Mouse (Mus musculus) Patski (cell line): ENCODE results near the gene Gm17409. TPM values are rescaled to one million over a fixed set of nuclear protein-coding genes. Genes with fewer than 3 reads are reported as not detected.
A peak's percentile ranks its signal among the peaks of the same experiment; 100 is the strongest.

Source experiments
- ATAC-seq: fragments of 100-300 bp; one replicate; pipeline ENCODE4 v1.8.0; 2021
- CTCF ChIA-PET: fragments of 350-600 bp; sonication (Branson Sonifier 250); formaldehyde crosslinking; loops from one replicate; lab custom pipeline; 2022; ENCODE audit warnings: inconsistent platforms; lab: Charles Lee
- POLR2A ChIA-PET: fragments of 350-600 bp; sonication (Branson Sonifier 250); formaldehyde crosslinking; loops from one replicate; lab custom pipeline; 2022; ENCODE audit warnings: antibody characterized with exemption, inconsistent platforms; lab: Charles Lee
- DNase-seq: peaks from one replicate; pipeline ENCODE4 v3.0.0-alpha.2; 2011; ENCODE audit warnings: low read depth, low spot score
- H3K27me3 ChIP-seq: fragments of 371-371 bp; one replicate; pipeline ENCODE4 v1.5.1; 2021
- CTCF ChIP-seq: fragments of 100-300 bp; IDR thresholded peaks from one replicate; pipeline ENCODE4 v1.5.1; 2021
- in situ Hi-C: fragments of 300-500 bp; cut with MboI; formaldehyde crosslinking; loops from 3 replicates; pipeline ENCODE4 v1.11.1; 2018; ENCODE audit warnings: low pct_unique_long_range_greater_than_20kb, mixed read lengths
- polyA plus RNA-seq: library from polyadenylated mRNA; unstranded; gene quantifications from one replicate; pipeline ENCODE4 v1.2.3, GENCODE M21; 2021

Gm17409 gene
- polyA plus RNA-seq, 1 experiment from 2014 or later = not detected

DNA sequence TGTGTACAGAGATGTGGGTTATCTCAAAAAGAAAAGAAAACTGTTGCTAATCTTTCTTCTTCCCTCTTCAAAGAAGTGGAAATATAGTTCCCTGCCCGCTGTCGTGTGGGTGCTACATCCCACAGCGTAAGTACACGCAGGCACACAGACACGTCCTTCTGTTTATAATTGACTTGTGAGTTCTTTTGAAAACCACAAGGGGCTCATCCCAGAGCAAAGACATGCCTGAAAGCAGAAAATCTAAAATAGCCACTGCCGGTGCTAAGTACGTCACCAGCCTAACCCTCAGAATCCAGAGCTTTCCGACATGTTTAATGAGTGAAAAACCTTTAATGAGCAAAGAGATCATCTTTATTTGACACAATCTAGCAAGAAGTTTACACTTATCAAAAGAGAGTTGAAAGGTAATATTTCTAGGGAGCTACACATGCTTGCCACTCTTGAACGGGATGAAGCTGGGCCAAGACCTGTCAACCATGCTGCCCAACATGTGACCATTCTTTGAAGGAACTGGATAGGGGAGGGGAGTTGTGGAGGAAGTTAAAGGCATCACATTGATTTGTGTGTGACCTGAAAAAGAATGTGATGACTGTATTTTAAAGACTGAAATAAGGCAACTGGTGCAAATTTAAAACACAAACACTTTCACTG lies 11.7 kb downstream of the Gm17409 start:
- in situ Hi-C loops = no loop called here
- no peaks in the 10 kb centered on the region for H3K27me3 ChIP-seq
- no peak for TF ChIP-seq CTCF
- POLR2A ChIA-PET = no interaction called here
- ATAC-seq (no peak), DNase-seq (no peak)
- CTCF ChIA-PET = interaction anchor here (1.0 kb wide), 1 partner anchor 184 kb away, joined by 3 read pairs; no protein-coding TSS in a partner anchor

- H3K27me3 ChIP-seq = no peaks in the 10 kb centered on the region
- no peak for TF ChIP-seq CTCF
- DNase-seq (peak; percentile 65), ATAC-seq (peak; percentile 93)
- CTCF ChIA-PET = no interaction called here
- POLR2A ChIA-PET = interaction anchor here (0.6 kb wide), 1 partner anchor 52 kb away, joined by 4 read pairs; no protein-coding TSS in a partner anchor
- in situ Hi-C loops = no loop called here
Measured at GRCm38 (mm10) chr2:58484284-58484965, 14.5 kb downstream of the Gm17409 start.

DNA sequence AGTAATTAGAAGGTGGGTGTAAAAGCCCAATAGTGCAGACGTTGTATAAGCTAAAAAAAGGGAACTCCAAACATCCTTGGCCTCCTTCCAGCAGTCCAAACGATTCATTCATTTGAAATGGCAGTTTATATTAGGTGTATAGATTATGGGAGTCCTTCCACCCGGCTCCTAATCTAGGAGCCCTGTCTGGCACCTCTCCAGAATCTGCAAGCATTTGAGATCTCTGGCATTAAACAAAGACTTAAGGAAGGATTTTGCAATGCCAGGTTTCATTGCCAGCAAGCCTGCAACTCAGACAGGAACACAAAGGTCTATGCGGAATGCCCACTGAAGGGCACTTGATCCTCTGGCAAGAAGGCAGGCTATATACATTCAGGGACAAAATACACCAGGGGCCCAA lies 15.2 kb downstream of the Gm17409 start:
- in situ Hi-C loops = no loop called here
- DNase-seq (no peak), ATAC-seq (no peak)
- POLR2A ChIA-PET = interaction anchor here (0.6 kb wide), 2 partner anchors 51 to 182 kb away, joined by 4 to 6 read pairs; no protein-coding TSS in a partner anchor
- no peak for TF ChIP-seq CTCF
- H3K27me3 ChIP-seq = no peaks in the 10 kb centered on the region
- CTCF ChIA-PET = no interaction called here

DNA sequence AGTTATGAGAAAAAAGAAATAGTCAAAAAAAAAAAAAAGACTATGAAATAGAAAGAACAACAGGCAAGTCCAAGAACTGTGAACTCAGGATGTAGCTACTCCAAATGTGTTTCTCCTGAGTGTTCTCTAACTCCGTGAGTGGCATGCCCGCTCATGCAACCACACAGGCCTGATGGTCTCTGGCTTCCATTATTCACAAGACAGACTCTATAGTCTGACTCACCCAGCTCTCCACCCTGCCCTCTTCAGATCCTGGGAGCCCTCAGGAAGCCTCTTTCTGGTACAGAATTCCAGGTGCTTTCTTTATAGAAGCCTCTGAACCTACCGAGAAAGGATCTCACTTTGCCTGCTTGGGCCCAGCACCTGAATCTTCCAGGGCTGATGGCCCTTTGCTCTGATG lies 15.8 kb downstream of the Gm17409 start:
- ATAC-seq (no peak), DNase-seq (no peak)
- CTCF ChIA-PET = no interaction called here
- no peak for TF ChIP-seq CTCF
- POLR2A ChIA-PET = interaction anchor here (0.6 kb wide), 1 partner anchor 181 kb away, joined by 6 read pairs; no protein-coding TSS in a partner anchor
- in situ Hi-C loops = no loop called here
- H3K27me3 ChIP-seq = no peaks in the 10 kb centered on the region

- in situ Hi-C loops = no loop called here
- TF ChIP-seq CTCF = no peak
- H3K27me3 ChIP-seq = no peaks in the 10 kb centered on the region
- POLR2A ChIA-PET = interaction anchor here (0.6 to 1.0 kb wide), 2 partner anchors 25 to 175 kb away, joined by 3 to 6 read pairs; no protein-coding TSS in a partner anchor
- CTCF ChIA-PET = no interaction called here
- DNase-seq (no peak), ATAC-seq (no peak)
Measured at GRCm38 (mm10) chr2:58486441-58487278, 16.7 kb downstream of the Gm17409 start.

- no peak for TF ChIP-seq CTCF
- ATAC-seq (no peak), DNase-seq (no peak)
- ChIA-PET CTCF (no interaction called here), POLR2A (interaction anchor here (1.0 kb wide), 1 partner anchor 24 kb away, joined by 3 read pairs; no protein-coding TSS in a partner anchor)
- in situ Hi-C loops = no loop called here
- no peaks in the 10 kb centered on the region for H3K27me3 ChIP-seq
Measured at GRCm38 (mm10) chr2:58487279-58487560, 17.3 kb downstream of the Gm17409 start.

DNA sequence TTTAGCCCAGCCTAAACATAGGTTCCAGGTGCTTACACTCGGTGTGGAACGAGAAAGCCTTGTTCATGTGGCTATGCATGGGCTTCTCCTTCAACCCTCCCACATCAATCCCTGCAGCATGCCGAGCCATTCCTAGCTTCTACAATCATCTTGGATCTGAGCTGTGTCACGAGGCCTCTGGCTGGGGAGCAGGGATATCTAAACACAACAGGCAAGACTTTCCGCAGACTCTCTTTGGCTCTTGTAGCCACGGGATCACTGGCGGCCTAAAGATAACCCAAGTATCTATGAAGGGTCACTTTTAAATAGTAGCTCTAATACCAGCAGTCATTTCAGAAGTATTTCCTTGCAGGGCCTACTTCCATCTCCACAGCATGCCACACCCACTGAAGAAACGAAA lies 18.5 kb downstream of the Gm17409 start:
- POLR2A ChIA-PET = no interaction called here
- no peaks in the 10 kb centered on the region for H3K27me3 ChIP-seq
- DNase-seq (no peak), ATAC-seq (no peak)
- CTCF ChIA-PET = interaction anchor here (0.7 to 2.1 kb wide), 2 partner anchors 8 to 10 kb away, joined by 3 to 6 read pairs; no protein-coding TSS in a partner anchor
- TF ChIP-seq CTCF = no peak
- in situ Hi-C loops = no loop called here

- in situ Hi-C loops = no loop called here
- no peak for ATAC-seq
- DNase-seq = no peak
- no peak for TF ChIP-seq CTCF
- POLR2A ChIA-PET = no interaction called here
- H3K27me3 ChIP-seq = no peaks in the 10 kb centered on the region
- CTCF ChIA-PET = interaction anchor here (2.1 kb wide), 1 partner anchor 9 kb away, joined by 6 read pairs; no protein-coding TSS in a partner anchor
Measured at GRCm38 (mm10) chr2:58489275-58489674, 19.4 kb downstream of the Gm17409 start.

GRCm38 (mm10) chr2:58493685-58494635 lies 24.0 kb downstream of the Gm17409 start:
- no peak for ATAC-seq

DNA sequence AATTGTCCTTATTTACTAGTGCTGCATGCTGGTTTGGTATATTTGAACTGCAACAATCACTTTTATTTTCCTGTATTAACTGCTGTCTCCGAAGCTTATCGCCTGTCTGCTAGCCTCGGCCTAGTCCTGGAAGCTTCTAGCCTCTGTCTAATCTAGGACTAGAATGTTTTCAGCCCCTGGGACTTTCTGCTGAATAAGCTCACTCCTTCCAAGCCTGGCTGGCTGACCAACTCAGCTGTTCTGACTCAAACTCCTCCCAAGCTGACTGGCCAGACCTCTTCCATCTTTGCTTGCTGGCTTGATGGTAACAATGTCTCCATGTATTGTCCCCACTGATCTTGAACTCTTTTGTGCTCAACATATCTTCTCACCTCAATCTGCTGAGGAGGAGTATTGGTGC lies 25.4 kb downstream of the Gm17409 start:
- in situ Hi-C loops = no loop called here
- ChIA-PET POLR2A (no interaction called here), CTCF (no interaction called here)
- ATAC-seq (no peak), DNase-seq (no peak)
- no peaks in the 10 kb centered on the region for H3K27me3 ChIP-seq
- TF ChIP-seq CTCF = no peak

More at GRCm38 (mm10) chr2:58493685-58494635, 24.0 kb downstream of the Gm17409 start:
- in situ Hi-C loops = no loop called here
- TF ChIP-seq CTCF = no peak
- H3K27me3 ChIP-seq = no peaks in the 10 kb centered on the region
- no peak for DNase-seq
- CTCF ChIA-PET = no interaction called here
- POLR2A ChIA-PET = no interaction called here
